Mouse (Mus musculus): ENCODE measurements around the gene Cep250.
A peak's percentile ranks its signal among the peaks of the same experiment; 100 is the strongest.

Cep250 gene

DNA sequence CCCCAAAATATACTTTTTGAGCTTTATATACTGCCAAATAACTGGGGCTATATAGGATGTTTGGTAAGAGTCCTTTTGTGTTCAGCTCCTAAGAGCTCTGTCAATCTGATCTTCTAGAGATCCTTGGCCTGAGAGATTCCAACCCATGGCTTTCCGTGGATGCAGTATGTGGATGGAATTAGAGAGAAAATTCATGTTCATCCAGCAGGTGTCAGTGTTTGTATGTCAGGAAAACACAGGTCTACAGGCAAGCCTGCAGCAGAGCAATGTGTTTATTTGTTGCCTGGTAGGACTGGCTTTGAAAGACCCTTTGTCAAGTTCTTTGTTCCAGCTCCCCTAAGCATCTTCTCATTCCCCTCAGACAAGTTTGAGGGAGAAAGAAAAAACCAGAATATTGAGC, 6.7 kb downstream of the Cep250 start:
- DNase-seq (ENCODE audit: low spot score in 2 of 2), result no peak

DNA sequence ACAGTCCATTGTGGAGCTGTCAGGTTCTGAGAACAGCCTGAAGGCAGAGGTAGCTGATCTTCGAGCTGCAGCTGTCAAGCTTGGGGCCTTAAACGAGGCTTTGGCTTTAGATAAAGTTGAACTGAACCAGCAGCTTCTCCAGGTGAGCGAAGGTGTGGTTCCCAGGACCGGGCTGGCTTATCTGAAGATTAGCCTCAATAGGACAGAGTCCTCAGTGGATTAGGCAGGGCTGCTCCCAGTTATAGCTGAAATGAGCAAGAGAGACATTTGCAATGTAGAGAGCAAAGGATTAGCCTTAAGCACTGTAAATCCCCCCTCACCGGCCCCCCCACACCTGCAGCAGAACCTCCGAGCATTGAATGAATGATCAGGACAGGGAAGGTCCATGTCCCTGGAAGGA, 17.1 kb downstream of the Cep250 start:
- no peak for DNase-seq (ENCODE audit: low spot score in 2 of 2)

DNA sequence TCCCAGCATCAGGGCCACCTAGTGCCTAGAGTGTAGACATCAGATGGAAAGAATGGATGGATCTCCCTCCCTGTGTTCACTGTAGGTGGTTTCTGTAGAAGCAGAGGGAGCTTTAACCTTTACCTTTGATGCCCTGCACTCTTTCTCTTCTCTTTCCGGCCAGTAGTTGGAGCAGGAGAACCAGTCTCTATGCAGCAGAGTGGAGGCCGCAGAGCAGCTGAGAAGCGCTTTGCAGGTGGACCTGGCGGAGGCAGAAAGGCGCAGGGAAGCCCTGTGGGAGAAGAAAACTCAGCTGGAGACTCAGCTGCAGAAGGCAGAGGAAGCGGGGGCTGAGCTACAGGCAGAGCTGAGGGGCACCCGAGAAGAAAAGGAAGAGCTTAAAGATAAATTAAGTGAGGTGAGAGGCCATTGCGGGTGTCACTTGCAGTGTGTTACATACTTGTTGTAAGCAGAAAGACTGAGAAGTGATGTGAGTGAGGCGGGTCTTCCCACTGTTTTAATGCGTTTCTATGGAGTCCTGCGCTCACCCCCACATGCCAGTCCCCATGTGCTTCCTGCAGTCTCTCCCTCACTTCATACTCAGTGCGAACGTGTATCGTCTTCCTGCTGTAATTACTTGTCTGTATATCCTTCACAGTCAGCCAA, 18.0 kb downstream of the Cep250 start:
- peak; percentile 45 for DNase-seq (ENCODE audit: low spot score in 2 of 2)

- DNase-seq (ENCODE audit: low spot score in 2 of 2), result peak; percentile 82 to 83
Observed at GRCm38 (mm10) chr2:155979328-155979991, 23.2 kb downstream of the Cep250 start.

DNA sequence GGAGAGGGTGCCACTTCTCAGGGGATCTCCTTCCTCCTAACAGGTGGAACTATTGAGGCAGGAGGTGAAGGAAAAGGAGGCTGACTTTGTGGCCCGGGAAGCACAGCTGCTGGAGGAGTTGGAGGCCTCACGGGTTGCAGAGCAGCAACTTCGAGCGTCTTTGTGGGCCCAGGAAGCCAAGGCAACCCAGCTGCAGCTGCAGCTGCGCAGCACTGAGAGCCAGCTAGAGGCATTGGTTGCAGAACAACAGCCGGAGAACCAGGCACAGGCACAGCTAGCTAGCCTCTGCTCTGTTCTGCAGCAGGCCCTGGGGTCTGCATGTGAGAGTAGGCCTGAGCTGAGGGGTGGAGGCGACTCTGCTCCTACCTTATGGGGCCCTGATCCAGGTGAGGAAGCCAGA, 29.5 kb downstream of the Cep250 start:
- no peak for DNase-seq (ENCODE audit: low spot score in 2 of 2)

DNA sequence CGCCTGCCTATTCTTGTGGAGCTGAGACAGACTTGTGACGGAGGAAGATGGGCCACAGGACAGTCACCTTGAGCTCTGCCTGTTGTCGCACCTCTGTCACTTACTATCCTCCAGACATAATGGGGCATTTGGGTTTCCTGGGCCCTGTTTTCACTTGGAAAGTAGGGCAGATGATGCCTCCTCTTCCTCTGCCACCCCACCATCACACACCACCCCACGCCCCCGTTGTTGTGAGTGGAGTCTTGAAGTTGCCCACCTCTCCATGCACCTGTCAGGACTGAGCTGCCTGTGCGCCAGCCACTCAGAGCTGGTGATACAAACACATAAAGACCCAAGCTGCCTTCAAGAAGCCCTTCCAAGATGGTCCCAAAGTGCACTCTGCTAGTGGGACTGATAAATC, 30.9 kb downstream of the Cep250 start:
- no peak for DNase-seq (ENCODE audit: low spot score in 2 of 2)

GRCm38 (mm10) chr2:155989085-155989484, 32.8 kb downstream of the Cep250 start:
- peak; percentile 39 to 49 for DNase-seq (ENCODE audit: low spot score in 2 of 2)

DNA sequence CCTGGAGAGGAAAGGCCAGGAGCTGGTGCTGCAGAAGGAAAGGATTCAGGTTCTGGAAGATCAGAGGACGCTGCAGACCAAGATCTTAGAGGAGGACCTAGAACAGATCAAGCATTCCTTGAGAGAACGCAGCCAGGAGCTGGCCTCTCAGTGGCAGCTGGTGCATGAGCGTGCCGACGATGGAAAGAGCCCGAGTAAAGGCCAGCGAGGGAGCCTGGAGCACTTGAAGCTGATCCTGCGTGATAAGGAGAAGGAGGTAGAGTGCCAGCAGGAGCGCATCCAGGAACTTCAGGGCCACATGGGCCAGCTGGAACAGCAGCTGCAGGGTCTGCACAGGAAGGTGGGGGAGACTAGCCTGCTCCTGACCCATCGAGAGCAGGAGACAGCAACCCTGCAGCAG, 34.9 kb downstream of the Cep250 start:
- no peak for DNase-seq (ENCODE audit: low spot score in 2 of 2)

DNA sequence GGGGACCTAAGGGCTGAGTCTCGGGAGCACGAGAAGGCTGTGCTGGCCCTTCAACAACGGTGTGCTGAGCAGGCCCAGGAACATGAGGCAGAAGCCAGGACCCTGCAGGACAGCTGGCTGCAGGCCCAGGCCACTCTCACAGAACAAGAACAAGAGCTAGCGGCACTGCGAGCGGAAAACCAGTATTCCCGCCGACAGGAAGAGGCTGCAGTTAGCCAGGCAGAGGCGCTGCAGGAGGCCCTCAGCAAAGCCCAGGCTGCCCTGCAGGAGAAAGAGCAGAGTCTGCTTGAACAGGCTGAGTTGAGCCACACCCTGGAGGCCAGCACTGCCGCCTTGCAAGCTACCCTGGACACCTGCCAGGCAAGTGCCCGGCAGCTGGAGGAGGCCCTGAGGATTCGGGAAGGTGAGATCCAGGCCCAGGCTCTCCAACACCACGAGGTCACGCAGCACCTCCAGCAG, 35.6 kb downstream of the Cep250 start:
- DNase-seq (ENCODE audit: low spot score in 2 of 2), result peak; percentile 22 to 31

- no peak for DNase-seq (ENCODE audit: low spot score in 2 of 2)
Observed at GRCm38 (mm10) chr2:156005393-156005792, 49.1 kb downstream of the Cep250 start.

DNA sequence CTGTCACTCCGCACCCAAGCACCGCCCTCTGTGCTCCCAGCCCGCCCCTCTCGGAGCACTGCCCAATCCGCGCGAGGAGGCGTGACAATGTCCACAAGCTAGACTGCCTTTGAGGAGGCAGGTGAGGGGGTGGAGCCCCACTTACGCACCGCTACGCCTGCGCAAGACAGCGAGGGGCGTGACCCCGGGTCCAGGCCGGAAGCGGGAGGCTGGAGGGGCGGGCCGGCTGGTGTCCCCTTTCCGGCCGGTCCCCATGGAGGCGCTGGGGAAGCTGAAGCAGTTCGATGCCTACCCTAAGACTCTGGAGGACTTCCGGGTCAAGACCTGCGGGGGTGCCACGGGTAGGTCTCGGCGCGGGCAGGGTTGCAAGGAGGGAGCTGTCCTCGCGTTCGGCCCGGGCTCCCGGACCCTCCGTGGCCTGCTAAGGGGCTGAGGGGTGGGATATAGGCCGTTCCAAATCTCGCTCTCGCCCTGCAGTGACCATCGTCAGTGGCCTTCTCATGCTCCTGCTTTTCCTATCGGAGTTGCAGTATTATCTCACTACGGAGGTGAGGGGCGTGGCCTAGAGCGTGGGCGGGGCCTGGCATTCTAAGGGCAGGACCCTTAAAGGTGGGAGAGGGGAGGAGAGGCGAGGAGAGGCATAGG, 51.8 kb downstream of the Cep250 start, which contains the start of the genes 6430550D23Rik and Ergic3:
6430550D23Rik (minus strand) TSS at position 90 of the 645 bp plus-strand sequence.
Ergic3 (plus strand) TSS at position 158 of the 645 bp plus-strand sequence.
- DNase-seq (ENCODE audit: low spot score in 2 of 2), result peak; percentile 99

GRCm38 (mm10) chr2:156018106-156018505, 61.8 kb downstream of the Cep250 start:
- DNase-seq (ENCODE audit: low spot score in 2 of 2), result no peak

- DNase-seq (ENCODE audit: low spot score in 2 of 2), result no peak
Observed at GRCm38 (mm10) chr2:156021219-156021618, 65.0 kb downstream of the Cep250 start.

DNA sequence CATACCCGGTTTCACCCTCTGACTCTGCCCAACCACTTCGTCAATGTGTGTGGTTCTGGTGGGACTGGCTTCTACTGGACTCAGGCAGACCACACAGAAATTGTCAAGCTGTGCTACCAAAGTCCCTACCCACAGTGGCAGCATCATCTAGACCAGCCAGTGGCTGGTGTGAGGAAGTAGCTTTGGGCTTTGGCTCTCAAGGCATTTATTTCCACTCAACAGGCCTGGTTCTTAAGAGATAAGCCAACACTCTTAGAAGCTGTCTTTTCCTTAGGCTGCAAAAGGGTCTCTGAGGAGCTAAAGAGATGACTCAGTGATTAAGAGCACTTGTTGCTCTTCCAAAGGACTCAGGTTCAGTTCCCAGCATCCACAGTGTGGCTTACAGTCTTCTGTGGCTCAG, 65.5 kb downstream of the Cep250 start:
- DNase-seq (ENCODE audit: low spot score in 2 of 2), result no peak

- DNase-seq (ENCODE audit: low spot score in 2 of 2), result no peak
Observed at GRCm38 (mm10) chr2:156025482-156025881, 69.2 kb downstream of the Cep250 start.

DNA sequence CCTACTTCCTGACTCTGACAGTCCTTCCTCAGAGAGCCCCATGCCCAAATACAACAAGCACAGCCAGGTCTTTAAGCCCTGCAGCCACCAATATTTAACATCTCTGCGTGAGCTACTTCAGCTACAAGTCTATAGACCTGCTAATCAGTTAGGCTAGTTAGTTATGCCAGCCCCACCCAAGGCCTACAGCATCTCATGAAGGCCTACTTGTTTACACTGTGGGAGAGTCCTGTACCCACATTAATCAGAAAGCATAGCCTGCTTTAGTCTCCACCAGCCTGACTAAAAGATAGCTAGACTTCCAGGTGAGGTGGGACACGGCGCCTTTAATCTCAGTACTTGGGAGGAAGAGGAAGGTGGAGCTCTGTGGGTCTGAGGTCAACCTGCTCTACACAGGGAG, 83.1 kb downstream of the Cep250 start:
- DNase-seq (ENCODE audit: low spot score in 2 of 2), result no peak

- DNase-seq (ENCODE audit: low spot score in 2 of 2), result no peak
Observed at GRCm38 (mm10) chr2:156042903-156043302, 86.6 kb downstream of the Cep250 start.

- DNase-seq (ENCODE audit: low spot score in 2 of 2), result peak in 1 of 2 experiments; percentile 8
Observed at GRCm38 (mm10) chr2:156047929-156048328, 91.7 kb downstream of the Cep250 start.

Measured in spleen, postnatal 36 days (tissue).